Mouse (Mus musculus) urinary bladder, adult 2 months (tissue): Measurements from ENCODE around the gene Igsf8. TPM values are rescaled to one million over a fixed set of nuclear protein-coding genes. Genes with fewer than 3 reads are reported as not detected.

Source experiments
- DNase-seq: peaks from one replicate; pipeline ENCODE4 v3.0.0; 2022; ENCODE audit warnings: low spot score
- polyA plus RNA-seq: library from polyadenylated mRNA; depleted of rRNA; stranded (reverse); fragments of >200 nt; gene quantifications from 2 replicates; pipeline ENCODE4 v1.2.3, GENCODE M21; 2012; rRNA removed

Igsf8 gene
- polyA plus RNA-seq, 1 experiment = 60.0 TPM

DNA sequence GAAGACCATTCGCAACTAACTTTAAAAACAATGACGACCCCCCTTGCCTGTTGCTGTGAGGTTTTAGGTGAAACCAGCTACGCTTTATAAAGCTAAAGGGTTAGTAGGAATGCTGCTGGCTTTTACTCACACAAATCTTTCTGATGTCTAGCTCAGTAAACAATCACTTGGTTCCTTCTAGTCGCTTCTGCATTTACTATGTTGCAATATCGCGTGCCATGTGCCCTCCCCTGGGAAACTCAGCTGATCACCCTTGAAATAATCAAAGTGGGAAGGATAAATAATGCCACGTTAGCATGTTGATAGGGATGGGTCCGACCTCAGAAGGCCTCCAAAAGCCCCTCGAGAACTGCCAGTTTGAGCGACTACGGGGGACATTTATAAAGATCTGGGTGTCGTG lies 85.9 kb downstream of the Igsf8 start:
- DNase-seq = no peak

DNA sequence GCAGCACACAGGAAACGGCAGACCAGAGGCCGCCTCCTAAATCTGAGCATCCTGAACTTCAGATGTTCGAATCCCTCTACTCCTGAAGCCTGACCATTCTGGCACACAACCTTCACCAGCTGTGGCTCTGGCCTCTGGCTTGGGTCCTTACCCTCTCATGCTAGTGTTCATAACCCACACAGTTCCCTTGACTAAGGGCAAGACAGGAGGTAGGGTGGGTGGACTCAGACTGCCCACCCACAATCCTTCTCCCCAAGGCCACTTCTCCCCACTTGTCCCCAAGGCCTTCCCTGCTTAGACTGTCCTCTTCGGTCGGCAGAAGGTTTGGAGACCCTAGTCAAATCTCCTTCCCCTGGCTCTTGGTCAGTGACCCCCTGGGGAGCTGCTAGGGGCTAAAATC lies 88.1 kb downstream of the Igsf8 start:
- no peak for DNase-seq

DNA sequence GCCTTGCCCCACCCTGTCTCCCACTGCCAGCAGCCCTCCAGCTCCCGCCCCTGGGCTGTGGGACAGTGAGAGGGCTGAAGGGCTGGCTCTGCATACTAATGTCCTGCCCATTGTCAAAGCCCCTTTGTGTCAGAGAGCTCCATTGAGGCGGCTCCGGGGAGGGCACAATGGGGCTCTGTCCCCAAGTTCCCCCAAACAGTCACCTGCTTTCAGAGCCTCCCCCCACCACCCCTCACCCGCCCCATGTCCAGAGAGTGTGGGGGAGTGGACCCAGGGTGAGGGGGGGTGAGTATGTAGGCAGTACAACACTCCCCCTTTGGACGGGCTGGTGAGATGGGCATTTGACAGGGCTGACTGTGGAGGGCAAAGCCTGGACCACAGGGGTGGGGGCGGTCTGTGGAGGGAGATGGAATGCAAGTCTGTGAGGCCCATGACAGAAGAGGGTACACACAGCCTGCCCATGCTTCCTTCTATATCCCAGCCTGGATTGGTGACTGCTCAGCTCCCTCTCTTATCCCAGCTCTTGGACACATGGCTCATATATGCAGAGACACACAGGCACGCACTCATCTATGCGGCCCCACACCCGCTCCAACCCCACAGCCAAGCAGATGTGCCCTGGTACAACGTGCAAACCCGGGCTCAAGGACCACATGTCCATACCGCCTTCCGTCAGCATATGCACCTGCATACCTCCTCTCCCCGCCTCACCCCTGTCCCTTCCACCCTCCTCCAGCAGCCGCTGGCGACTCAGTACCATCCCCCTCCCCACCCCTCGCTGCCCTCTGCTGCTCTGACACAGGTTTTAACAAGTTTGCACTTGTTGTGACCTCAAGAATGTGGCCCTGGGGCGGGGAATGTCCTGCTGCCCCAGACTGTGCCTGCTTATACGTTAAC lies 88.7 kb downstream of the Igsf8 start:
- no peak for DNase-seq

DNA sequence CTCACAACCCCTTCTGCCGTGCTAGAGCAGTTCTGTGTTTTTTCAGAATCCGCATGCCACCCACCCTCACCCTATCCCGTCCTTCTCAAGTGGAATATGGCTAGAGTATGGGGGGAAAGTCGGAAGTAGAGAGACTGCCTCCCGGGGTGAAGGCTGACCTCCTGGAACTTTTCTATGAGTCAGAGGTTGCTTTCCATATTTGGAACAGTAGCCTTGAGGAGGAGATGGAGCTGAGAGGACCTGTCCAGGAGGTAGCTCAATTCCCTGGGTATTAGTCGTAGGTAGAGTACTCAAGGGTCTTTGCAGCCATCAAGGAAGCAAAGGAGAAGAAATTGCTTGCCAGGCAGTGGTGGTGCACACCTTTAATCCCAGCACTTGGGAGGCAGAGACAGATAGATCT lies 90.6 kb downstream of the Igsf8 start:
- DNase-seq = no peak

DNA sequence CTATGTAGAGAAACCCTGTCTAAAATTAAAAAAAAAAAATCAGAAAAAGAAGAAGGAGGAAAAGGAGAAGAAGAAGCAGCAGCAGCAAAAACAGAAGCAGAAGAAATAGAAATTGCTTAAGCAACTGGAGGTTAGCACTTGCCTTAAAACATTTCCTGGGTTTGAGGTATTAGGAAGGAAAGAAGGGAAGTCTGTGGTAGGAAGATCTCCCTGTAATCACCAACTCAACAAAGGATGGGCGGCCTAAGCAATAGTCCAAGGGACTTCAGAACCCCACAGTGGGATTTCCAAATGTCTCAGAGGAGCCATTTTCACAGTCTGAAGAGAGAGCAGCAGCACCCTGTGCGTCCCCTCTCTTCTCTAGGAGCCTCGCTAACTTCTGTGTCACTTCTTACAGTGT lies 91.0 kb downstream of the Igsf8 start:
- no peak for DNase-seq

DNA sequence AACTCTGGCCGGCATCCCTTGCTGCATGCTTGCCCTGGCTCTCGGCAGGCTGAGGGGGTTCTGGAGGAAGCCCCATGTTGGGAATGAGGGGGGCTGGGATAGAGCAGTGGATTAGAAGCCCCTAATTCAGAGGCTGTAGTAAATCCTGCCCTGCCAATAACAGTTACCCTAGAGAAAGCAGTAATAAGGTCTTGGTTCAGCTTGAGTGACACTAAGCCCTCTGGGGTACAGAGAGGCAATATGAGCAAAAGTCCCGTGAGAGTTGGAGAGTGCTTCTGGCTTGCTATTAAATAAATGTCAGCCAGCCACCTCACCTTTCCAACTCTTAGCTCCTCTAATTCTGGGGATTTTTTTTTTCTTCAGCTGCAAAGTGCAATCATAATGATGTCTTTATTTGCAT lies 93.9 kb downstream of the Igsf8 start:
- DNase-seq = no peak

DNA sequence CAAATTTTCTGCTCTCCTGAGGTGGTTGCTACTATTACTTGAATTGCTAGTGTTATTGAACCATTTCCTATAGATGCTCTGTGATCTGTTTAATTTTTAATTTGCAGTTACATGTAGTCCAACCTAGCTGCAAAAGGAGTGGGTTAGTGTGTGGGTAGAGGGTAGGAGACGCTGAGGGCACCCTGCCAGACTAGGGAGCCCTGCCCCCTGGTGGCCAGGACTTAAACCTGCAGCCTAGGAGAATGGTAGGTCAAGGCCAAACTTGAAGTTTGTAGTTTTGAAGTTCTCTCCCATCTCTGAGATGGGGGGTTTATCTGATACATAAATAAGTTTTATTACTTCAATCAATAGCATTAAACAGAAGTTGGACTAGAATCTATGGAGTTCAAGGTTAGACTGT lies 96.1 kb downstream of the Igsf8 start:
- DNase-seq = peak; percentile 43

DNA sequence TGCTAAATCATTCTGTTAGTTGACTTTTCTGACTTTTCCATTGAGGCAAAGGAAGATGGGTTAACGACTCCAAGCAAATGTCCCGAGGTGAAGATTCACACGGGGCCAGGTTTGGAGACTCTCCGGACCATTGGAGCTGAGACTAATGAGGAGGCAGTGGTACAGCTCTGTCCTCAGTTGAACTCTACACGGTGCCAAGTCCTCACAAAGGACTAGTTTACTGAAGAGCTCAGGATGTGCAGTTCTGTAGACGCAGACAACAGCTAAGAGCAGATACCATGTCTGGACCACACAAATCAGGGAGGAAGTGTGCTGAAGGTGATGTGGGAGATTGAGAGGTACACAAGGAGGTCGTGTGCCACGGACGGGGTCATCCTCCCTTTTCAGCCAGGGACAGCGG lies 96.9 kb downstream of the Igsf8 start:
- DNase-seq = no peak

DNA sequence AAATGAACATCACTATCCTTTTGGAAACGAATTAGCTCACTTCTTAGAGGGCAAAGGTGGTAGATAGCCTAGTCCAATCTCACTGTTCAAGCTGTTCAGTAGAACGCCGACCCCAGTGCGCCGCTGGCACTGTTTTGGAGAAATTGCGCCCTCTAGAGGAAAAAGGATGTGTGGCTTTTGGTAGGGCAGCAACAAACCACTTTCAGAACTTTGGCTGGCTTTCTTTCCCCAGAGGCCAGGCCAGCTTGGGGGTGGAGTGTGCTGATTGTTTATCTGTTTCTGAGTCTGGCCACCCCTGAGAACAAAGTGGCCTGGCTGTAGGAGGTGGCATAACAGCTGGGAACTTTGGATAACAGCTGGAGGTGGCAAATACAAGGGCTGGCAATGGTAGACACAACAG lies 103.2 kb downstream of the Igsf8 start:
- DNase-seq = no peak

DNA sequence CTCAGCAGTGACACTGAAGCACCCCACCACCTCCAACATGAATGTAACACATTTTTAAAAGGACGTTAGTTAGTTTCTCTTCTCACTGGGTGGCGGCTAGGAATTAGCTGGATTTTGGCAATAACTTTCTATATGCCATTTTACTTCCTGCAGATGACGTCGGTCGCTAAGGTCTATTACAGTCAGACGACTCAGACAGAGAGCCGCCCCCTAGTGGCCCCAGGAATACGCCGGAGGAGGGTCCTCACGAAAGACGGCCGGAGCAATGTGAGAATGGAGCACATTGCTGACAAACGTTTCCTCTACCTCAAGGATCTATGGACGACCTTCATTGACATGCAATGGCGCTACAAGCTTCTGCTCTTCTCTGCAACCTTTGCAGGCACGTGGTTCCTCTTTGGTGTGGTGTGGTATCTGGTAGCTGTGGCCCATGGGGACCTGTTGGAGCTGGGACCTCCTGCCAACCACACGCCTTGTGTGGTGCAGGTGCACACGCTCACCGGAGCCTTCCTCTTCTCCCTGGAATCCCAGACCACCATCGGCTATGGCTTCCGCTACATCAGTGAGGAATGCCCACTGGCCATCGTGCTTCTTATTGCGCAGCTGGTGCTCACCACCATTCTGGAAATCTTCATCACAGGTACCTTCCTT lies 107.5 kb downstream of the Igsf8 start:
- DNase-seq = no peak

Other genes with a start within 250 kb of the Igsf8 start
- 3.7 and 6.4 TPM in 2 replicates for gene Vangl2, start 233.2 kb upstream of the Igsf8 start, polyA plus RNA-seq
- not detected in 2 replicates for gene Nhlh1, start 204.1 kb upstream of the Igsf8 start, polyA plus RNA-seq
- gene Copa, start 179.1 kb upstream of the Igsf8 start, polyA plus RNA-seq = 84.9 and 135 TPM in 2 replicates
- gene Ncstn, start 178.8 kb upstream of the Igsf8 start, polyA plus RNA-seq = 94.8 and 100.0 TPM in 2 replicates
- 89.4 and 89.6 TPM in 2 replicates for gene Pex19, start 134.9 kb upstream of the Igsf8 start, polyA plus RNA-seq
- gene Dcaf8, start 113.6 kb upstream of the Igsf8 start, polyA plus RNA-seq = 115 and 118 TPM in 2 replicates
- 165 and 166 TPM in 2 replicates for gene Pea15a, start 54.8 kb upstream of the Igsf8 start, polyA plus RNA-seq
- gene Casq1, start 41.8 kb upstream of the Igsf8 start, polyA plus RNA-seq = 3.2 and 3.3 TPM in 2 replicates
- not detected in 2 replicates for gene Atp1a4, start 3.2 kb upstream of the Igsf8 start, polyA plus RNA-seq
- 44.1 and 57.0 TPM in 2 replicates for gene Atp1a2, start 36.4 kb downstream of the Igsf8 start, polyA plus RNA-seq
- 0.04 and 0.23 TPM in 2 replicates for gene Kcnj9, start 67.7 kb downstream of the Igsf8 start, polyA plus RNA-seq
- 0.39 and 0.52 TPM in 2 replicates for gene Kcnj10, start 79.6 kb downstream of the Igsf8 start, polyA plus RNA-seq
- gene Pigm, start 114.9 kb downstream of the Igsf8 start, polyA plus RNA-seq = 10.3 and 11.5 TPM in 2 replicates
- 5.1 and 6.9 TPM in 2 replicates for gene Slamf9, start 213.7 kb downstream of the Igsf8 start, polyA plus RNA-seq
- gene Igsf9, start 220.1 kb downstream of the Igsf8 start, polyA plus RNA-seq = 12.5 and 14.1 TPM in 2 replicates
- 139 and 175 TPM in 2 replicates for gene Tagln2, start 238.4 kb downstream of the Igsf8 start, polyA plus RNA-seq